Mouse (Mus musculus) cerebellum, adult 2 months (tissue): ENCODE data around the gene Armc2.

Experiments
- CTCF ChIP-seq: fragments of 200-500 bp; IDR thresholded peaks from 2 replicates; pipeline ENCODE4 v1.5.1; 2011; ENCODE audit warnings: low read depth, mild to moderate bottlenecking, control low read depth, low read length, moderate library complexity, borderline replicate concordance; ENCODE audit not compliant: insufficient read depth
- POLR2A ChIP-seq: fragments of 200-500 bp; IDR thresholded peaks from 2 replicates; pipeline ENCODE4 v1.6.1; 2011; ENCODE audit warnings: low read length, control low read depth, borderline replicate concordance; ENCODE audit not compliant: insufficient read depth

DNA sequence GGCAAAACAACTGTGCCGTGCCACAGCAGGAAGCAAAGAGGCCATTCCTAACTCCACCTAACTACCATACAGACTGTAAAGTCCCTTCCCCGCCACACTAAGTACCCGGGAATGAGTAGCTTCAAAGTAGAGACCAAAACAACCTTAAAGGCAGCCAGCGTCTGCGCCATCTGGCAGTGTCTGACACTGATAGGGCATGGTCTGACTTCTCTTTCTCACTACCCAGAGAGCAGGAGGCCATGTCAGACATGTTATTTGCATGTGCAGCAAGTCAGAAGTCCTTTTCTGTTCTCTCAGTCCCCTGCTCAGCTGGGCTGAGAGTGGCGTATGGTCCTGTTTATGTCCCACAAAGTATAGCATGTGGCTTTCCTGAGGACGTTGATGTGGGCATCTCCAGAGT, 23.8 kb upstream of the Armc2 start:
- no peak for TF ChIP-seq CTCF
- no peak for TF ChIP-seq POLR2A
